Mouse (Mus musculus) lung, postnatal 0 days (tissue): ENCODE measurements around the gene Enox1.

Source experiments
- CTCF ChIP-seq: IDR thresholded peaks from 2 replicates; pipeline ENCODE4 v1.5.1; 2016; ENCODE audit warnings: antibody characterized with exemption, mild to moderate bottlenecking
- EP300 ChIP-seq: IDR thresholded peaks from 2 replicates; pipeline ENCODE4 v1.6.1; 2016; ENCODE audit warnings: antibody characterized with exemption, mild to moderate bottlenecking, control low read depth

- no peak for TF ChIP-seq CTCF
- no peak for TF ChIP-seq EP300
Measured at GRCm38 (mm10) chr14:77162496-77162895, 5.9 kb downstream of the Enox1 start.
